Mouse (Mus musculus): ENCODE measurements around the gene St8sia2. TPM values are rescaled to one million over a fixed set of nuclear protein-coding genes. Genes with fewer than 3 reads are reported as not detected.

Gene St8sia2
- not detected for polyA plus RNA-seq (2017; shearing (Covaris generic))

- no peak for ATAC-seq
These were observed at the start of gene St8sia2 for GRCm38 (mm10) chr7:74013601-74014175. TSS of gene St8sia2 (minus strand) at chr7:74013690.

GRCm38 (mm10) chr7:74061076-74061475 lies 47.6 kb upstream of the St8sia2 start:
- no peak for ATAC-seq

- ATAC-seq = no peak
These were observed 46.9 kb upstream of the St8sia2 start for GRCm38 (mm10) chr7:74060306-74060946.

GRCm38 (mm10) chr7:74059684-74060083 lies 46.2 kb upstream of the St8sia2 start:
- ATAC-seq = no peak

GRCm38 (mm10) chr7:74055753-74056152 lies 42.3 kb upstream of the St8sia2 start:
- ATAC-seq = no peak

- no peak for ATAC-seq
These were observed 34.1 kb upstream of the St8sia2 start for GRCm38 (mm10) chr7:74047591-74047990.

GRCm38 (mm10) chr7:74045166-74045957 lies 31.9 kb upstream of the St8sia2 start:
- no peak for ATAC-seq

- ATAC-seq = no peak
These were observed 30.2 kb upstream of the St8sia2 start for GRCm38 (mm10) chr7:74043562-74044138.

GRCm38 (mm10) chr7:74025007-74025406 lies 11.5 kb upstream of the St8sia2 start:
- no peak for ATAC-seq

GRCm38 (mm10) chr7:74024171-74024570 lies 10.7 kb upstream of the St8sia2 start:
- ATAC-seq = no peak

GRCm38 (mm10) chr7:74022571-74022970 lies 9.1 kb upstream of the St8sia2 start:
- no peak for ATAC-seq

GRCm38 (mm10) chr7:74021771-74022170 lies 8.3 kb upstream of the St8sia2 start:
- ATAC-seq = no peak

GRCm38 (mm10) chr7:74016613-74017012 lies 3.1 kb upstream of the St8sia2 start:
- no peak for ATAC-seq

- ATAC-seq = no peak
These were observed 461 bp downstream of the St8sia2 start for GRCm38 (mm10) chr7:74012858-74013600.

GRCm38 (mm10) chr7:74011976-74012857 lies 1.3 kb downstream of the St8sia2 start:
- ATAC-seq = no peak

GRCm38 (mm10) chr7:74008946-74009542 lies 4.4 kb downstream of the St8sia2 start:
- ATAC-seq = no peak

GRCm38 (mm10) chr7:74006775-74007371 lies 6.6 kb downstream of the St8sia2 start:
- no peak for ATAC-seq

GRCm38 (mm10) chr7:74006364-74006763 lies 7.1 kb downstream of the St8sia2 start:
- no peak for ATAC-seq

- ATAC-seq = no peak
These were observed 12.6 kb downstream of the St8sia2 start for GRCm38 (mm10) chr7:74000743-74001510.

GRCm38 (mm10) chr7:73989366-73989765 lies 24.1 kb downstream of the St8sia2 start:
- no peak for ATAC-seq
